Mouse (Mus musculus) thymus, adult 2 months (tissue): ENCODE measurements around the gene Gm9639.

Source experiments
- CTCF ChIP-seq: fragments of 200-500 bp; IDR thresholded peaks from 2 replicates; pipeline ENCODE4 v1.5.1; 2012; ENCODE audit warnings: mild to moderate bottlenecking, control low read depth, low read length, moderate library complexity, borderline replicate concordance; ENCODE audit not compliant: control insufficient read depth, poor library complexity, insufficient read depth; ENCODE audit errors: extremely low read depth
- POLR2A ChIP-seq: fragments of 200-500 bp; IDR thresholded peaks from 2 replicates; pipeline ENCODE4 v1.6.1; 2012; ENCODE audit warnings: mild to moderate bottlenecking, low read length, control low read depth, moderate library complexity; ENCODE audit not compliant: control insufficient read depth, poor library complexity, insufficient read depth; ENCODE audit errors: extremely low read depth

DNA sequence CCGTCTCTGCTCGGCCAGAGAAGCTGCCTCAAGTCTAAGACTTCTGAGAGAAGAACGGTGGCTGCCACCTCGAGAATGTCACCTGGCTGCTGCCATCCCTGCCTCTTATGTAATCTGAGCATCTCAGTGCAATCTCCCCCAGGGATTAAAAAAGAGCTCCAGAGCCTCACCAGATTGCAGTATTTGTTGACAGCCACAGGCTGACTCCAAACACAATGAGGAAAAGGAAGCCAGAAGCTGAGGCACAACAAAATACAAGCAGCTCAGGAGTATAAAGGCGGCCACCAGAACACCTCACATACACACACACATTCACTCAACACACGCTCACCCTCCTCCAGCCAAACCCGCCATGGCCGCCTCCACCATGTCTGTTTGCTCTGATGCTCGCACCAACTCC lies 40.8 kb upstream of the Gm9639 start, which contains the start of gene Krtap10-10:
- TF ChIP-seq CTCF (no peak), POLR2A (no peak)
